Mouse (Mus musculus): ENCODE data around the gene Wnt11.

Gene Wnt11

GRCm38 (mm10) chr7:98834711-98835321 is at the start of gene Wnt11:
Wnt11 (plus strand) TSS chr7:98835112.
- DNase-seq (ENCODE audit: extremely low read depth, low read depth) = no peak

GRCm38 (mm10) chr7:98786792-98787612 is 47.9 kb upstream of the Wnt11 start:
- no peak for DNase-seq (ENCODE audit: extremely low read depth, low read depth)

- DNase-seq (ENCODE audit: extremely low read depth, low read depth) = no peak
Measured at GRCm38 (mm10) chr7:98788721-98789120, 46.2 kb upstream of the Wnt11 start.

- DNase-seq (ENCODE audit: extremely low read depth, low read depth) = no peak
Measured at GRCm38 (mm10) chr7:98789121-98789520, 45.8 kb upstream of the Wnt11 start.

GRCm38 (mm10) chr7:98791864-98792263 is 43.0 kb upstream of the Wnt11 start:
- DNase-seq (ENCODE audit: extremely low read depth, low read depth) = no peak

GRCm38 (mm10) chr7:98793811-98794210 is 41.1 kb upstream of the Wnt11 start:
- DNase-seq (ENCODE audit: extremely low read depth, low read depth) = no peak

GRCm38 (mm10) chr7:98794444-98794843 is 40.5 kb upstream of the Wnt11 start:
- no peak for DNase-seq (ENCODE audit: extremely low read depth, low read depth)

- no peak for DNase-seq (ENCODE audit: extremely low read depth, low read depth)
Measured at GRCm38 (mm10) chr7:98795637-98796036, 39.3 kb upstream of the Wnt11 start.

GRCm38 (mm10) chr7:98797347-98798133 is 37.4 kb upstream of the Wnt11 start:
- DNase-seq (ENCODE audit: extremely low read depth, low read depth) = no peak

- DNase-seq (ENCODE audit: extremely low read depth, low read depth) = no peak
Measured at GRCm38 (mm10) chr7:98798134-98798417, 36.8 kb upstream of the Wnt11 start.

GRCm38 (mm10) chr7:98800435-98800834 is 34.5 kb upstream of the Wnt11 start:
- no peak for DNase-seq (ENCODE audit: extremely low read depth, low read depth)

- DNase-seq (ENCODE audit: extremely low read depth, low read depth) = no peak
Measured at GRCm38 (mm10) chr7:98801086-98801485, 33.8 kb upstream of the Wnt11 start.

GRCm38 (mm10) chr7:98803181-98803580 is 31.7 kb upstream of the Wnt11 start:
- DNase-seq (ENCODE audit: extremely low read depth, low read depth) = no peak

GRCm38 (mm10) chr7:98804841-98805772 is 29.8 kb upstream of the Wnt11 start:
- no peak for DNase-seq (ENCODE audit: extremely low read depth, low read depth)

GRCm38 (mm10) chr7:98806961-98807360 is 28.0 kb upstream of the Wnt11 start:
- no peak for DNase-seq (ENCODE audit: extremely low read depth, low read depth)

- DNase-seq (ENCODE audit: extremely low read depth, low read depth) = no peak
Measured at GRCm38 (mm10) chr7:98809372-98809771, 25.5 kb upstream of the Wnt11 start.

- DNase-seq (ENCODE audit: extremely low read depth, low read depth) = no peak
Measured at GRCm38 (mm10) chr7:98810619-98811018, 24.3 kb upstream of the Wnt11 start.

- no peak for DNase-seq (ENCODE audit: extremely low read depth, low read depth)
Measured at GRCm38 (mm10) chr7:98820501-98820900, 14.4 kb upstream of the Wnt11 start.

- DNase-seq (ENCODE audit: extremely low read depth, low read depth) = no peak
Measured at GRCm38 (mm10) chr7:98822881-98823280, 12.0 kb upstream of the Wnt11 start.

- no peak for DNase-seq (ENCODE audit: extremely low read depth, low read depth)
Measured at GRCm38 (mm10) chr7:98823896-98824822, 10.8 kb upstream of the Wnt11 start.
